21 mouse cellular contexts compared by ENCODE assay signal in genomic region chr6:137029931-137030610, GRCm38 (mm10).
DNase-seq lines count a peak whose midpoint lies in the region; ATAC-seq lines count a peak whose summit lies in the region.
"Had no signal": no experiment of that assay in that cellular context is flagged by ENCODE, and none has a peak within 500 bp of the region (broad histone marks: within the 10 kb centered on the region; RNA-seq: fewer than 3 reads in every experiment).

No protein-coding gene starts in this region.

- no peak overlapping the region for H3K4me2 ChIP-seq in hindbrain, embryonic 14.5 days (replicated peaks)
- H3K4me2 ChIP-seq in hindbrain, embryonic 11.5 days (replicated peaks; ENCODE audit: low read depth, low read length): no peak overlapping the region
- no peak overlapping the region for H3K4me2 ChIP-seq in intestine, embryonic 15.5 days (replicated peaks)
- no peak overlapping the region for H3K4me2 ChIP-seq in midbrain, embryonic 16.5 days (ENCODE audit: low read length)
- H3K4me2 ChIP-seq: embryonic facial prominence, embryonic 13.5 days had no signal

- H3K9ac ChIP-seq in hindbrain, embryonic 14.5 days: no peak overlapping the region
- H3K9ac ChIP-seq in hindbrain, embryonic 11.5 days (ENCODE audit: low read depth, low read length): no peak overlapping the region
- no peak overlapping the region for H3K9ac ChIP-seq in intestine, embryonic 15.5 days
- no peak overlapping the region for H3K9ac ChIP-seq in midbrain, embryonic 16.5 days (ENCODE audit: low read depth, low read length)
- H3K9ac ChIP-seq: embryonic facial prominence, embryonic 13.5 days had no signal

- DNase-seq in hindbrain, embryonic 14.5 days (ENCODE audit: low spot score): peak; percentile 34
- DNase-seq in hindbrain, embryonic 11.5 days (ENCODE audit: low spot score): no peak
- peak; percentile 12 for DNase-seq in brain, adult 2 months (ENCODE audit: low read depth, low spot score)
- no peak for DNase-seq in layer of hippocampus, postnatal 14 days (ENCODE audit: low spot score in 2 of 2)
- no peak for DNase-seq in spleen, postnatal 10 days (ENCODE audit: low spot score in 2 of 2)
- DNase-seq in layer of hippocampus, postnatal 36 days: no peak
- DNase-seq: cerebellum, adult 18-20 months; cerebellum, postnatal 14 days; heart, postnatal 4 days; kidney, postnatal 25 days; lung, postnatal 4 days; right cerebral cortex, postnatal 25 days; spleen, adult 18-20 months; thymus, postnatal 14 days had no signal

- no peaks in the 10 kb centered on the region for H3K27me3 ChIP-seq in hindbrain, embryonic 14.5 days (ENCODE audit: control insufficient read depth, insufficient read depth, low read length)
- no peaks in the 10 kb centered on the region for H3K27me3 ChIP-seq in hindbrain, embryonic 11.5 days (ENCODE audit: control insufficient read depth, insufficient read depth, low read length)
- no peaks in the 10 kb centered on the region for H3K27me3 ChIP-seq in intestine, embryonic 15.5 days (replicated peaks)
- H3K27me3 ChIP-seq in midbrain, embryonic 16.5 days (ENCODE audit: control insufficient read depth, insufficient read depth, low read depth, low read length): no peaks in the 10 kb centered on the region
- H3K27me3 ChIP-seq: embryonic facial prominence, embryonic 13.5 days had no signal

- WGBS in hindbrain, embryonic 14.5 days: 44% methylated on average over 7 of the region's 7 CpGs
- 73% methylated on average over 7 of the region's 7 CpGs for WGBS in hindbrain, embryonic 11.5 days
- 64% methylated on average over 7 of the region's 7 CpGs for WGBS in intestine, embryonic 15.5 days
- WGBS in midbrain, embryonic 16.5 days: 47% methylated on average over 7 of the region's 7 CpGs

- H3K4me3 ChIP-seq in hindbrain, embryonic 14.5 days (replicated peaks; ENCODE audit: low read length): no peak overlapping the region
- H3K4me3 ChIP-seq in hindbrain, embryonic 11.5 days (ENCODE audit: low read depth, low read length): no peak overlapping the region
- H3K4me3 ChIP-seq in intestine, embryonic 15.5 days (replicated peaks): no peak overlapping the region
- H3K4me3 ChIP-seq in midbrain, embryonic 16.5 days (ENCODE audit: low read depth, low read length): no peak overlapping the region
- H3K4me3 ChIP-seq: embryonic facial prominence, embryonic 13.5 days; heart, embryonic 10.5 days; myocyte had no signal

- ATAC-seq in hindbrain, embryonic 14.5 days (ENCODE audit: low FRiP score): no peak
- ATAC-seq in hindbrain, embryonic 11.5 days (ENCODE audit: low FRiP score): no peak
- peak; percentile 87 for ATAC-seq in intestine, embryonic 15.5 days
- ATAC-seq in midbrain, embryonic 16.5 days: peak; percentile 68
- ATAC-seq: CD4-positive, CD25-positive, alpha-beta regulatory T cell, adult 4 months; forebrain, embryonic 14.5 days had no signal

- no peaks in the 10 kb centered on the region for H3K9me3 ChIP-seq in hindbrain, embryonic 14.5 days (ENCODE audit: control insufficient read depth, low read length)
- H3K9me3 ChIP-seq in hindbrain, embryonic 11.5 days (ENCODE audit: control insufficient read depth, low read length): no peaks in the 10 kb centered on the region
- no peaks in the 10 kb centered on the region for H3K9me3 ChIP-seq in intestine, embryonic 15.5 days
- H3K9me3 ChIP-seq in midbrain, embryonic 16.5 days (replicated peaks; ENCODE audit: control insufficient read depth, low read length, poor library complexity, severe bottlenecking): no peaks in the 10 kb centered on the region
- H3K9me3 ChIP-seq: embryonic facial prominence, embryonic 13.5 days; heart, embryonic 10.5 days had no signal

- H3K27ac ChIP-seq in hindbrain, embryonic 14.5 days: no peak overlapping the region
- no peak overlapping the region for H3K27ac ChIP-seq in hindbrain, embryonic 11.5 days (ENCODE audit: low read depth, low read length)
- H3K27ac ChIP-seq in intestine, embryonic 15.5 days: no peak overlapping the region
- H3K27ac ChIP-seq in midbrain, embryonic 16.5 days (ENCODE audit: low read length): peak overlapping the region; percentile 41
- H3K27ac ChIP-seq: embryonic facial prominence, embryonic 13.5 days; heart, embryonic 10.5 days had no signal

- 0 out of 2 replicates have a peak, but pooled peaks cover 3% of the 10 kb centered on the region for H3K4me1 ChIP-seq in hindbrain, embryonic 14.5 days (replicated peaks; ENCODE audit: control insufficient read depth, insufficient read depth, low read length)
- H3K4me1 ChIP-seq in hindbrain, embryonic 11.5 days (replicated peaks; ENCODE audit: control insufficient read depth, insufficient read depth, low read length): no peaks in the 10 kb centered on the region
- H3K4me1 ChIP-seq in intestine, embryonic 15.5 days (replicated peaks): no peaks in the 10 kb centered on the region
- H3K4me1 ChIP-seq in midbrain, embryonic 16.5 days (ENCODE audit: control insufficient read depth, insufficient read depth, low read length): peaks cover 9% of the 10 kb centered on the region
- H3K4me1 ChIP-seq: heart, embryonic 10.5 days had no signal

- no peaks in the 10 kb centered on the region for H3K36me3 ChIP-seq in hindbrain, embryonic 14.5 days (replicated peaks; ENCODE audit: control insufficient read depth, insufficient read depth)
- no peaks in the 10 kb centered on the region for H3K36me3 ChIP-seq in hindbrain, embryonic 11.5 days (ENCODE audit: control insufficient read depth, insufficient read depth, low read length)
- H3K36me3 ChIP-seq in intestine, embryonic 15.5 days: no peaks in the 10 kb centered on the region
- H3K36me3 ChIP-seq in midbrain, embryonic 16.5 days (ENCODE audit: control insufficient read depth, insufficient read depth, low read length): no peaks in the 10 kb centered on the region
- H3K36me3 ChIP-seq: embryonic facial prominence, embryonic 13.5 days; heart, embryonic 10.5 days had no signal

Comparison
In these comparisons a context has a peak if more than half of its experiments do, and no peak if none do; other contexts are left out.
1. DNase-seq: peak in hindbrain, embryonic 14.5 days (single experiment) and brain, adult 2 months (single experiment); none in hindbrain, embryonic 11.5 days (single experiment), layer of hippocampus, postnatal 14 days (0 of 2), spleen, postnatal 10 days (0 of 2) and layer of hippocampus, postnatal 36 days (0 of 2).
2. ATAC-seq: peak in intestine, embryonic 15.5 days (single experiment) and midbrain, embryonic 16.5 days (single experiment); none in hindbrain, embryonic 14.5 days (single experiment) and hindbrain, embryonic 11.5 days (single experiment).